In the genomic region with DNA sequence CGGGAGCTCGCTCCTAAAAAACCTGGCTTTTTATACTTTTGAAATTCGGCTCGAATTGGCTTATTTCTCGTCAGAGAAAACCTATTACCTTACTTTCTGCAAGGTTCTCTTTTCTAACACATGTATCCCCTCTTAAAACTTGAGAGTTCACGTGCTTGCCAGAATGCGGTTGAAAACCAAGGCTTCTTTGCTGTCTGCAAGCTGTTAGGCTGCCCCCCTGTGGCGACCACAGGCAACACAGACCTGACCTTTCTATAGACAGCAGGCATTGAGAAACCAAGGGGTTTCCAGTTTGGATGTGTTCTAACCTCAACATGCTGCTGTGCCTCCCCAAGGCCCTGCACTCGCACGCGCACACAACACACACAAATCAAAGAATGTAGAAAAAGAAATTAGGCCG, we compare ENCODE assay signal across 8 mouse cellular contexts. TPM values are rescaled to one million over a fixed set of nuclear protein-coding genes. Genes with fewer than 3 reads are reported as not detected.
DNase-seq lines count a peak whose midpoint lies in the region; ATAC-seq and TF ChIP-seq lines count a peak whose summit lies in the region.

No protein-coding gene starts in this region.

- WGBS in intestine, postnatal 0 days: 23% methylated on average over 12 of the region's 12 CpGs

- peak; percentile 72 for DNase-seq in urinary bladder, postnatal 14 days (ENCODE audit: low spot score)
- no peak for DNase-seq in urinary bladder, postnatal 10 days (ENCODE audit: low spot score)
- DNase-seq in cerebellum, adult 11-12 months: peak; percentile 66
- DNase-seq in gastrocnemius, adult 2 months: peak; percentile 78
- DNase-seq in lung, adult 18-20 months: peak; percentile 68 to 80
- DNase-seq in retina, postnatal 1 day: peak; percentile 79

- TF ChIP-seq CTCF in gastrocnemius, adult 2 months (IDR thresholded peaks at IDR 0.05): peak; percentile 91
- peak; percentile 88 for TF ChIP-seq CTCF in intestine, postnatal 0 days (IDR thresholded peaks at IDR 0.05; ENCODE audit: low read depth)

- peak; percentile 23; the same call in 1 of the 2 replicates for ATAC-seq in intestine, postnatal 0 days
- no peak for ATAC-seq in activated CD4-positive, CD25-positive, alpha-beta regulatory T cell, adult 4 months

- H3K4me1 ChIP-seq in intestine, postnatal 0 days (replicated peaks; ENCODE audit: control insufficient read depth, insufficient read depth, low read length): no peaks in the 10 kb centered on the region; the same call in 1 of the 2 replicates

- no peak overlapping the region; the same call in 1 of the 2 replicates for H3K27ac ChIP-seq in gastrocnemius, adult 2 months
- no peak overlapping the region for H3K27ac ChIP-seq in intestine, postnatal 0 days (ENCODE audit: low read depth, low read length)

- no peaks in the 10 kb centered on the region for H3K27me3 ChIP-seq in intestine, postnatal 0 days (replicated peaks; ENCODE audit: control insufficient read depth, insufficient read depth, low read length)

- intact Hi-C loops in gastrocnemius, adult 2 months (cut with DNase I): loop anchor here (5.0 kb wide), 1 partner anchor 56 kb away; no protein-coding TSS in a partner anchor

- H3K9ac ChIP-seq in intestine, postnatal 0 days (ENCODE audit: low read depth, low read length): no peak overlapping the region

- no peaks in the 10 kb centered on the region for H3K36me3 ChIP-seq in intestine, postnatal 0 days (ENCODE audit: control insufficient read depth, insufficient read depth)

- no peaks in the 10 kb centered on the region for H3K9me3 ChIP-seq in intestine, postnatal 0 days (ENCODE audit: control insufficient read depth)

- peak overlapping the region; percentile 36; the same call in 1 of the 2 replicates for H3K4me3 ChIP-seq in gastrocnemius, adult 2 months
- H3K4me3 ChIP-seq in intestine, postnatal 0 days (ENCODE audit: low read depth, low read length): no peak overlapping the region

- peak overlapping the region; percentile 30; the same call in 1 of the 2 replicates for H3K4me2 ChIP-seq in intestine, postnatal 0 days (replicated peaks; ENCODE audit: low read depth)

RNA-seq across cellular contexts. Expression of a gene that starts 6.9 kb away (rescaled TPM):
- 1 to 10 TPM; 6.0 to 8.6 TPM for total RNA-seq in gastrocnemius, adult 2 months (2021)
- 1.3 and 1.8 TPM in 2 replicates for polyA plus RNA-seq in intestine, postnatal 0 days (2015; fragmentation: Nextera tagmentation; extraction: Ambion mirVana)
- polyA plus RNA-seq in activated CD4-positive, CD25-positive, alpha-beta regulatory T cell, adult 4 months (2017; shearing (Covaris generic)): 1 to 10 TPM in 1 of 2 experiments, under 1 TPM in 1; 0.46 to 2.1 TPM

RNA-seq across cellular contexts. Expression of a gene that starts 21.8 kb away (rescaled TPM):
- 10 to 100 TPM; 20.0 to 22.4 TPM for total RNA-seq in gastrocnemius, adult 2 months (2021)
- polyA plus RNA-seq in intestine, postnatal 0 days (2015; fragmentation: Nextera tagmentation; extraction: Ambion mirVana): 16.2 and 17.9 TPM in 2 replicates
- 10 to 100 TPM; 10.5 to 13.4 TPM for polyA plus RNA-seq in activated CD4-positive, CD25-positive, alpha-beta regulatory T cell, adult 4 months (2017; shearing (Covaris generic))

RNA-seq across cellular contexts. Expression of a gene that starts 21.9 kb away (rescaled TPM):
- under 1 TPM; 0.46 to 0.59 TPM for total RNA-seq in gastrocnemius, adult 2 months (2021)
- 0.56 TPM in 1 of 2 replicates, not detected in the other for polyA plus RNA-seq in intestine, postnatal 0 days (2015; fragmentation: Nextera tagmentation; extraction: Ambion mirVana)
- under 1 TPM; 0.40 to 0.68 TPM for polyA plus RNA-seq in activated CD4-positive, CD25-positive, alpha-beta regulatory T cell, adult 4 months (2017; shearing (Covaris generic))

RNA-seq across cellular contexts. Expression of a gene that starts 24.4 kb away (rescaled TPM):
- 10 to 100 TPM; 14.7 to 15.1 TPM for total RNA-seq in gastrocnemius, adult 2 months (2021)
- 33.2 and 33.4 TPM in 2 replicates for polyA plus RNA-seq in intestine, postnatal 0 days (2015; fragmentation: Nextera tagmentation; extraction: Ambion mirVana)
- 100 to 1,000 TPM in 1 of 2 experiments, 10 to 100 TPM in 1; 91.4 to 102 TPM for polyA plus RNA-seq in activated CD4-positive, CD25-positive, alpha-beta regulatory T cell, adult 4 months (2017; shearing (Covaris generic))

RNA-seq across cellular contexts. Expression of a gene that starts 26.7 kb away (rescaled TPM):
- under 1 TPM in 1 of 2 experiments, not detected in 1; 0.13 TPM for total RNA-seq in gastrocnemius, adult 2 months (2021)
- 0.09 and 0.12 TPM in 2 replicates for polyA plus RNA-seq in intestine, postnatal 0 days (2015; fragmentation: Nextera tagmentation; extraction: Ambion mirVana)
- polyA plus RNA-seq in activated CD4-positive, CD25-positive, alpha-beta regulatory T cell, adult 4 months (2017; shearing (Covaris generic)): under 1 TPM; 0.32 to 0.83 TPM
